Mouse (Mus musculus): Measurements from ENCODE around the gene Ipo4.

DNA sequence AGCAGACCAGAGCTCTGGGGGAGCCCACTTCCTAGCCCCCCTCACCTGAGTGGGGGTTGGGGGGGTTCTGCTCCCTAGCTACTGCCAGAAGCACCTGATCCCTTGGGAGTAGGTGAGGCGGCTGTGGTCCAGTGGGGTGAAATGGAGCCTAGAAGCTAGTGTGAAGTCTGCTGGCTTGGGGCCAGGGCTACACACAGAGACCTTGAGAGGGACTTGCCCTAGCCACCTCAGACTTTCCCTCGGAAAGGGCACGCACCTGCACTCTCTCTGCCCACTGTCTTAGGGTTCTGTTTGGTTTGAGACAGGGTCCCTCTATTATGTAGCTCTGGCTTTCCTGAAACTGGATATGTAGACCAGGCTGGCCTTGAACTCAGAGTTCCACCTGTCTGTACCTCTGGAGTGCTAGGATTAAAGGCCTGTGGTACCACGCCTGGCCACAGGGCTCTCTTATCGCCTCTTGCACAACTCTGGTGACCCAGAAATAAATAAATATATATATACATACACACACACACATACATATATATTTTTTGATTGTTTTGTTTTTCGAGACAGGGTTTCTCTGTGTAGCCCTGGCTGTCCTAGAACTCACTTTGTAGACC lies 57.0 kb downstream of the Ipo4 start:
- TF ChIP-seq CTCF (IDR thresholded peaks at IDR 0.05; ENCODE audit: borderline replicate concordance, extremely low read depth, insufficient read depth, insufficient read length): no peak
- no peak for TF ChIP-seq POLR2A (IDR thresholded peaks at IDR 0.05; ENCODE audit: borderline replicate concordance, extremely low read depth, insufficient read depth, insufficient read length, poor library complexity, severe bottlenecking)
